Mouse (Mus musculus): ENCODE measurements around the gene Dmbx1. TPM values are rescaled to one million over a fixed set of nuclear protein-coding genes. Genes with fewer than 3 reads are reported as not detected.

The Dmbx1 gene
- polyA plus RNA-seq, 1 experiment, result not detected

- no peak for DNase-seq (ENCODE audit: low read depth in 1 of 2, low spot score in 2 of 2)
- H3K27me3 ChIP-seq (ENCODE audit: control insufficient read depth, insufficient read depth, low read length), result peaks cover 43% of the 10 kb centered on the region
- H3K27ac ChIP-seq (ENCODE audit: insufficient read depth, low read length), result no peak overlapping the region
- H3K4me1 ChIP-seq (ENCODE audit: control insufficient read depth, insufficient read depth, insufficient read length), result 0 out of 2 replicates have a peak, but pooled peaks cover 2% of the 10 kb centered on the region
- H3K4me3 ChIP-seq (ENCODE audit: extremely low read depth, insufficient read depth, insufficient read length), result no peak overlapping the region
- TF ChIP-seq POLR2A (IDR thresholded peaks at IDR 0.05; ENCODE audit: low read depth, low read length) (no peak), CTCF (IDR thresholded peaks at IDR 0.05; ENCODE audit: extremely low read depth, insufficient read depth, insufficient read length, insufficient replicate concordance) (no peak)
- 25% methylated on average over 9 of the region's 9 CpGs for WGBS
- H3K36me3 ChIP-seq (ENCODE audit: control insufficient read depth, insufficient read depth, low read length), result no peaks in the 10 kb centered on the region
Observed at GRCm38 (mm10) chr4:115941242-115941820, 1.6 kb upstream of the Dmbx1 start.

GRCm38 (mm10) chr4:115940681-115941080, 955 bp upstream of the Dmbx1 start:
- H3K27me3 ChIP-seq (ENCODE audit: control insufficient read depth, insufficient read depth, low read length), result peaks cover 44% of the 10 kb centered on the region
- no peak for DNase-seq (ENCODE audit: low read depth in 1 of 2, low spot score in 2 of 2)
- H3K27ac ChIP-seq (ENCODE audit: insufficient read depth, low read length), result no peak overlapping the region
- H3K4me3 ChIP-seq (ENCODE audit: extremely low read depth, insufficient read depth, insufficient read length), result no peak overlapping the region
- 28% methylated on average over 3 of the region's 3 CpGs for WGBS
- H3K4me1 ChIP-seq (ENCODE audit: control insufficient read depth, insufficient read depth, insufficient read length), result peaks cover 2% of the 10 kb centered on the region; the same call in 1 of the 2 replicates
- H3K36me3 ChIP-seq (ENCODE audit: control insufficient read depth, insufficient read depth, low read length), result no peaks in the 10 kb centered on the region
- no peak for TF ChIP-seq POLR2A (IDR thresholded peaks at IDR 0.05; ENCODE audit: low read depth, low read length)
- TF ChIP-seq CTCF (IDR thresholded peaks at IDR 0.05; ENCODE audit: extremely low read depth, insufficient read depth, insufficient read length, insufficient replicate concordance), result no peak

GRCm38 (mm10) chr4:115938276-115939160, 1.2 kb downstream of the Dmbx1 start:
- DNase-seq (ENCODE audit: low read depth in 1 of 2, low spot score in 2 of 2), result no peak
- Histone ChIP-seq H3K4me3 (ENCODE audit: extremely low read depth, insufficient read depth, insufficient read length) (no peak overlapping the region), H3K4me1 (ENCODE audit: control insufficient read depth, insufficient read depth, insufficient read length) (peaks cover 2% of the 10 kb centered on the region; the same call in 1 of the 2 replicates), H3K27me3 (ENCODE audit: control insufficient read depth, insufficient read depth, low read length) (peaks cover 40% of the 10 kb centered on the region), H3K27ac (ENCODE audit: insufficient read depth, low read length) (no peak overlapping the region), H3K36me3 (ENCODE audit: control insufficient read depth, insufficient read depth, low read length) (no peaks in the 10 kb centered on the region)
- TF ChIP-seq CTCF (IDR thresholded peaks at IDR 0.05; ENCODE audit: extremely low read depth, insufficient read depth, insufficient read length, insufficient replicate concordance) (no peak), POLR2A (IDR thresholded peaks at IDR 0.05; ENCODE audit: low read depth, low read length) (no peak)
- WGBS, result 13% methylated on average over 37 of the region's 37 CpGs

- H3K27ac ChIP-seq (ENCODE audit: insufficient read depth, low read length), result no peak overlapping the region
- H3K4me3 ChIP-seq (ENCODE audit: extremely low read depth, insufficient read depth, insufficient read length), result no peak overlapping the region
- TF ChIP-seq CTCF (IDR thresholded peaks at IDR 0.05; ENCODE audit: extremely low read depth, insufficient read depth, insufficient read length, insufficient replicate concordance) (no peak), POLR2A (IDR thresholded peaks at IDR 0.05; ENCODE audit: low read depth, low read length) (no peak)
- H3K36me3 ChIP-seq (ENCODE audit: control insufficient read depth, insufficient read depth, low read length), result no peaks in the 10 kb centered on the region
- no peak for DNase-seq (ENCODE audit: low read depth in 1 of 2, low spot score in 2 of 2)
- WGBS, result 7% methylated on average over 19 of the region's 19 CpGs
- peaks cover 2% of the 10 kb centered on the region; the same call in 1 of the 2 replicates for H3K4me1 ChIP-seq (ENCODE audit: control insufficient read depth, insufficient read depth, insufficient read length)
- peaks cover 38% of the 10 kb centered on the region for H3K27me3 ChIP-seq (ENCODE audit: control insufficient read depth, insufficient read depth, low read length)
Observed at GRCm38 (mm10) chr4:115937061-115937976, 2.4 kb downstream of the Dmbx1 start.

DNA sequence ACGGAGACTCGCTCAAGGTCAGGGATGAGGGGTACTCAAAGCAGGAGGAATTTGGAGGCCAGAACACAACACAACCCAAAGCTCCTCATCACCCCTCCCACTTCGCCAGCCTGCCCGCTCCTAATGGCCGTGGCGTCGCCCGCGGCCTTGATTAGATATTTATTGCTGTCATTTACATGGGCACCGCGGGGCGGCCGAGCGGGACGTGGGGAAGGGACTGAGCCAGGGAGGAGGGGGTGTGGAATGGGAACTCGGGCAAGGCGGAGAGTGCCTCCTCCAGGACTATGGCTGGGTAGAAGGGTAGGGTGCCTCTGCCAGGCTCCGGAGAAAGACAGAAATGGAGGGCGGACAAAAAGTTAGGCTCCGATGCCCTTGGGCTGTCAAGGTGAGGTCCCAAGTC, 3.1 kb downstream of the Dmbx1 start:
- no peaks in the 10 kb centered on the region for H3K36me3 ChIP-seq (ENCODE audit: control insufficient read depth, insufficient read depth, low read length)
- no peak for DNase-seq (ENCODE audit: low read depth in 1 of 2, low spot score in 2 of 2)
- no peak overlapping the region for H3K27ac ChIP-seq (ENCODE audit: insufficient read depth, low read length)
- TF ChIP-seq CTCF (IDR thresholded peaks at IDR 0.05; ENCODE audit: extremely low read depth, insufficient read depth, insufficient read length, insufficient replicate concordance), result no peak
- no peak for TF ChIP-seq POLR2A (IDR thresholded peaks at IDR 0.05; ENCODE audit: low read depth, low read length)
- H3K27me3 ChIP-seq (ENCODE audit: control insufficient read depth, insufficient read depth, low read length), result peaks cover 38% of the 10 kb centered on the region
- H3K4me3 ChIP-seq (ENCODE audit: extremely low read depth, insufficient read depth, insufficient read length), result no peak overlapping the region
- WGBS, result 6% methylated on average over 20 of the region's 20 CpGs
- H3K4me1 ChIP-seq (ENCODE audit: control insufficient read depth, insufficient read depth, insufficient read length), result peaks cover 2% of the 10 kb centered on the region; the same call in 1 of the 2 replicates

GRCm38 (mm10) chr4:115935835-115936581, 3.7 kb downstream of the Dmbx1 start:
- H3K27me3 ChIP-seq (ENCODE audit: control insufficient read depth, insufficient read depth, low read length), result peaks cover 34% of the 10 kb centered on the region
- no peak overlapping the region for H3K27ac ChIP-seq (ENCODE audit: insufficient read depth, low read length)
- no peaks in the 10 kb centered on the region for H3K36me3 ChIP-seq (ENCODE audit: control insufficient read depth, insufficient read depth, low read length)
- no peak for DNase-seq (ENCODE audit: low read depth in 1 of 2, low spot score in 2 of 2)
- peaks cover 2% of the 10 kb centered on the region; the same call in 1 of the 2 replicates for H3K4me1 ChIP-seq (ENCODE audit: control insufficient read depth, insufficient read depth, insufficient read length)
- no peak for TF ChIP-seq CTCF (IDR thresholded peaks at IDR 0.05; ENCODE audit: extremely low read depth, insufficient read depth, insufficient read length, insufficient replicate concordance)
- no peak for TF ChIP-seq POLR2A (IDR thresholded peaks at IDR 0.05; ENCODE audit: low read depth, low read length)
- no peak overlapping the region for H3K4me3 ChIP-seq (ENCODE audit: extremely low read depth, insufficient read depth, insufficient read length)
- WGBS, result 3% methylated on average over 36 of the region's 36 CpGs
